Mouse (Mus musculus) liver, postnatal 0 days (tissue): Measurements from ENCODE around the gene Vat1.

Source experiments
- CTCF ChIP-seq: sonication (generic); IDR thresholded peaks from 2 replicates; pipeline ENCODE4 v1.5.1; 2016; ENCODE audit warnings: antibody characterized with exemption, low read depth
- EP300 ChIP-seq: IDR thresholded peaks from 2 replicates; pipeline ENCODE4 v1.6.1; 2016; ENCODE audit warnings: antibody characterized with exemption, low read depth, mild to moderate bottlenecking

DNA sequence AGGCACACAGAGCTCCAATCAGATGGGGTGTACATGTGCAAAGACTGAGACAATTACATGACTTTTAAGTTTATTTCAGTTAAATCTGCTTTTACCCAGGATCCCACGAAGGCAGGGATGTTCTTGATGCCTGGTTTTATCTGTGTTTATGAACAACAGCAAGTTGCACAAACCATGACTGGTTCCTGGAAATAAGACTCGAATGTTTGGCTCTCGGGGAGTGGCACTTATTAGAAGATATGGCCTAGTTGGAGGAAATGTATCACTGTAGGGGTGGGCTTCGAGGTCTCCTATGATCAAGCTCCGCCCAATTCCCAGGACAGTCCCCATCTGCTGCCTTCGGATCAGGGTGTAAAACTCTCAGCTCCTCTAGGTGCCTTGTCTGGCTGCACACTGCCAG, 20.1 kb upstream of the Vat1 start:
- TF ChIP-seq CTCF = no peak
- TF ChIP-seq EP300 = no peak
